Mouse (Mus musculus) adrenal gland, adult 8-10 months (tissue): ENCODE measurements at regions not wholly inside any gene's neighbourhood (a gene's known extent, or its start where the extent isn't known, plus 50 kb on each side); places are given as distances from the start of the nearest gene placed in this dataset.
"Not testable (repeated sequence)": the region's sequence is repeated elsewhere in the genome, so short reads cannot be mapped to it uniquely, and the experiment has no call there.

ENCODE experiments used
- DNase-seq: peaks from one replicate; pipeline ENCODE4 v3.0.0; 2022

GRCm38 (mm10) chr1:13042326-13042725 lies 1628.4 kb downstream of the A830018L16Rik start:
- DNase-seq, result no peak

- no peak for DNase-seq
Observed at GRCm38 (mm10) chr1:13050140-13050775, 1636.4 kb downstream of the A830018L16Rik start.

DNA sequence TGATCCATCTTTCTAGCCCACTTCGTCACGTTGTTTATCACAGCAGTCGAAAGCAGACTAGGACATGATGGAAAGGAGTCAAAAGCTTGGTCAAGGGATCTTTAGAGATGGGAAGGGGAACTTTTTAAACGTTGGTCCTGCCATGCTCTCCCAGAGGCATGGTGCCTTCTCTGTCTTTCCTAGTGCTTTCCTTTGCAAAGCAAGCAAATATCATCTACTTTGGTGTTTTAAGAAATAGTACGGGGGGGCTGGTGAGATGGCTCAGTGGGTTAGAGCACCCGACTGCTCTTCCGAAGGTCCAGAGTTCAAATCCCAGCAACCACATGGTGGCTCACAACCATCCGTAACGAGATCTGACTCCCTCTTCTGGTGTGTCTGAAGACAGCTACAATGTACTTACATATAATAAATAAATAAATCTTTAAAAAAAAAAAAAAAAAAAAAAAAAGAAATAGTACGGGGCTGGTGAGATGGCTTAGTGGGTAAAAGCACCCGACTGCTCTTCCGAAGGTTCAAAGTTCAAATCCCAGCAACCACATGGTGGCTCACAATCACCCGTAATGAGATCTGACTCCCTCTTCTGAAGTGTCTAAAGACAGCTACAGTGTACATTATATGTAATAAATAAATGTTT lies 1637.6 kb downstream of the A830018L16Rik start:
- DNase-seq, result not testable (repeated sequence)

- DNase-seq, result peak; percentile 3
Observed at GRCm38 (mm10) chr1:13052067-13052460, 1638.2 kb downstream of the A830018L16Rik start.

DNA sequence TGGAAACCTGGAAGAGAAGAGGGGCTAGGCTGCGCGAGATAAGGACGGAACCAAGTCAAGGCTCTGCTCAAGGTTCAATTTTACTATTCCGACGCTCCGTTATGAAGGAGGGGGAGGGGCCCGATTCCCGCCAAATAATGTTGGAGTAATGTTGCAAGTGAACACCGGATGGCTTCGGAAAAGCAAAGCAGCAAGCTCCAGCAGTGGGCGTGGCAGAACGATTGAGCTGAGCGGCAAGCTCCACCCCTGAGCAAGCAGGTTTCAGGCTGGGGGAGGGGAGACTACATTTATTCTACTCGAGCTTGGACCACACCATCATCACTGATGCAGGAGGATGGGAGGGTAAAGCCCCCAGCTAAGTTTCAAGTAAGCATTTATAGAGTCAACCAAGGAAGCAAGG lies 1643.8 kb downstream of the A830018L16Rik start:
- no peak for DNase-seq

GRCm38 (mm10) chr1:13059616-13060320 lies 1645.9 kb downstream of the A830018L16Rik start:
- no peak for DNase-seq
